9 mouse cellular contexts compared by ENCODE assay signal in genomic region chr3:85275075-85275474, GRCm38 (mm10).
DNase-seq lines count a peak whose midpoint lies in the region; ATAC-seq lines count a peak whose summit lies in the region.
"Had no signal": no experiment of that assay in that cellular context is flagged by ENCODE, and none has a peak within 500 bp of the region (broad histone marks: within the 10 kb centered on the region; RNA-seq: fewer than 3 reads in every experiment).

No protein-coding gene starts in this region.

- H3K36me3 ChIP-seq in midbrain, embryonic 11.5 days (ENCODE audit: control insufficient read depth, insufficient read depth, low read length) = no peaks in the 10 kb centered on the region
- no peaks in the 10 kb centered on the region for H3K36me3 ChIP-seq in midbrain, embryonic 15.5 days (replicated peaks)
- H3K36me3 ChIP-seq: embryonic facial prominence, embryonic 13.5 days; neural tube, embryonic 13.5 days had no signal

- 46% methylated on average over 10 of the region's 10 CpGs for WGBS in midbrain, embryonic 11.5 days
- 37% methylated on average over 10 of the region's 10 CpGs for WGBS in midbrain, embryonic 15.5 days

- no peaks in the 10 kb centered on the region for H3K9me3 ChIP-seq in midbrain, embryonic 11.5 days (ENCODE audit: control insufficient read depth, low read length)
- H3K9me3 ChIP-seq in midbrain, embryonic 15.5 days = no peaks in the 10 kb centered on the region
- H3K9me3 ChIP-seq: embryonic facial prominence, embryonic 13.5 days; neural tube, embryonic 13.5 days had no signal

- H3K9ac ChIP-seq in midbrain, embryonic 11.5 days (ENCODE audit: low read length) = no peak overlapping the region
- no peak overlapping the region for H3K9ac ChIP-seq in midbrain, embryonic 15.5 days
- H3K9ac ChIP-seq: embryonic facial prominence, embryonic 13.5 days; neural tube, embryonic 13.5 days had no signal

- no peaks in the 10 kb centered on the region for H3K4me1 ChIP-seq in midbrain, embryonic 11.5 days (ENCODE audit: control insufficient read depth, insufficient read depth, low read length)
- H3K4me1 ChIP-seq in midbrain, embryonic 15.5 days = no peaks in the 10 kb centered on the region
- H3K4me1 ChIP-seq: neural tube, embryonic 13.5 days had no signal

- H3K4me2 ChIP-seq in midbrain, embryonic 11.5 days = no peak overlapping the region
- H3K4me2 ChIP-seq in midbrain, embryonic 15.5 days = no peak overlapping the region
- H3K4me2 ChIP-seq: embryonic facial prominence, embryonic 13.5 days; neural tube, embryonic 13.5 days had no signal

- no peak overlapping the region for H3K27ac ChIP-seq in midbrain, embryonic 11.5 days (ENCODE audit: low read depth, low read length)
- no peak overlapping the region for H3K27ac ChIP-seq in midbrain, embryonic 15.5 days
- H3K27ac ChIP-seq: embryonic facial prominence, embryonic 13.5 days; neural tube, embryonic 13.5 days had no signal

- peak; percentile 90 for DNase-seq in midbrain, embryonic 11.5 days (ENCODE audit: low spot score, missing footprints)
- DNase-seq in adrenal gland, postnatal 14 days = peak; percentile 45
- DNase-seq in gastrocnemius, adult 18-20 months (ENCODE audit: low spot score) = peak; percentile 86
- peak; percentile 20 to 44 for DNase-seq in kidney, adult 8-10 months
- DNase-seq in lung, postnatal 25 days (ENCODE audit: low spot score) = peak; percentile 66
- DNase-seq in frontal cortex, postnatal 25 days (ENCODE audit: low spot score in 2 of 2) = no peak

- H3K27me3 ChIP-seq in midbrain, embryonic 11.5 days (ENCODE audit: control insufficient read depth, insufficient read depth, low read length) = no peaks in the 10 kb centered on the region
- no peaks in the 10 kb centered on the region for H3K27me3 ChIP-seq in midbrain, embryonic 15.5 days (replicated peaks)
- H3K27me3 ChIP-seq: embryonic facial prominence, embryonic 13.5 days; neural tube, embryonic 13.5 days had no signal

- H3K4me3 ChIP-seq in midbrain, embryonic 11.5 days (ENCODE audit: low read depth, low read length) = no peak overlapping the region
- no peak overlapping the region for H3K4me3 ChIP-seq in midbrain, embryonic 15.5 days
- H3K4me3 ChIP-seq: embryonic facial prominence, embryonic 13.5 days; neural tube, embryonic 13.5 days had no signal

- ATAC-seq in midbrain, embryonic 11.5 days (ENCODE audit: low FRiP score) = no peak
- ATAC-seq in midbrain, embryonic 15.5 days (replicated peaks) = no peak

Comparison
In these comparisons a context has a peak if more than half of its experiments do, and no peak if none do; other contexts are left out.
1. DNase-seq: peak in midbrain, embryonic 11.5 days (single experiment), adrenal gland, postnatal 14 days (single experiment), gastrocnemius, adult 18-20 months (single experiment), kidney, adult 8-10 months (2 of 2) and lung, postnatal 25 days (single experiment); none in frontal cortex, postnatal 25 days (0 of 2).